Mouse (Mus musculus) neural tube, embryonic 14.5 days (tissue): ENCODE data around the gene Gbf1. TPM values are rescaled to one million over a fixed set of nuclear protein-coding genes. Genes with fewer than 3 reads are reported as not detected.

Experiments used
- ATAC-seq: fragments of 200-750 bp; cut with Nextera tagmentation; 2 replicates; pipeline ENCODE4 v1.8.0; 2017; ENCODE audit warnings: low read depth, mild to moderate bottlenecking, moderate TSS enrichment, moderate library complexity
- H3K27ac ChIP-seq: fragments of 300-500 bp; sonication (generic); 2 replicates; pipeline ENCODE4 v1.5.1; 2014; ENCODE audit warnings: low read depth, mild to moderate bottlenecking, control low read depth, low read length, moderate library complexity, mixed read lengths
- H3K27me3 ChIP-seq: fragments of 300-500 bp; sonication (generic); 2 replicates; pipeline ENCODE4 v1.6.1; 2014; ENCODE audit warnings: low read length; ENCODE audit not compliant: control insufficient read depth, insufficient read depth
- H3K36me3 ChIP-seq: fragments of 300-500 bp; sonication (generic); 2 replicates; pipeline ENCODE4 v1.6.1; 2014; ENCODE audit warnings: low read length, mixed read lengths; ENCODE audit not compliant: control insufficient read depth, insufficient read depth
- H3K4me1 ChIP-seq: fragments of 300-500 bp; sonication (generic); 2 replicates; pipeline ENCODE4 v1.6.1; 2014; ENCODE audit warnings: low read length; ENCODE audit not compliant: control insufficient read depth, insufficient read depth
- H3K4me2 ChIP-seq: fragments of 300-500 bp; sonication (generic); 2 replicates; pipeline ENCODE4 v1.6.1; 2014; ENCODE audit warnings: mild to moderate bottlenecking, low read depth, low read length, control low read depth
- H3K4me3 ChIP-seq: fragments of 300-500 bp; sonication (generic); 2 replicates; pipeline ENCODE4 v1.5.1; 2014; ENCODE audit warnings: low read depth, low read length, control low read depth, mixed read lengths
- H3K9ac ChIP-seq: fragments of 300-500 bp; sonication (generic); replicated peaks from 2 replicates; pipeline ENCODE4 v1.6.1; 2014; ENCODE audit warnings: low read depth, mild to moderate bottlenecking, control low read depth, low read length, mixed read lengths
- H3K9me3 ChIP-seq: fragments of 300-500 bp; sonication (generic); 2 replicates; pipeline ENCODE4 v1.6.1; 2016; ENCODE audit warnings: low read length; ENCODE audit not compliant: control insufficient read depth
- WGBS: fragments of 180-500 bp; shearing (Covaris S2); extraction: QIAGEN DNeasy Blood & Tissue Kit; methylation state at CpG from one replicate; pipeline ENCODE4 v1.1.7; 2014; 5-methylcytosine and 5-hydroxymethylcytosine counted together
- polyA plus RNA-seq: library from polyadenylated mRNA; unstranded; fragments of >200 nt; fragmentation: Nextera tagmentation; extraction: Ambion mirVana; gene quantifications from 2 replicates; pipeline ENCODE4 v1.2.1, GENCODE M21; 2014

The Gbf1 gene
- polyA plus RNA-seq, 1 experiment from 2014 or later, result 79.4 TPM

GRCm38 (mm10) chr19:46311341-46311740 is 159.0 kb downstream of the Gbf1 start:
- 91% methylated on average over 9 of the region's 9 CpGs for WGBS
- H3K4me2 ChIP-seq, result no peak overlapping the region
- no peak overlapping the region for H3K4me3 ChIP-seq
- H3K9me3 ChIP-seq, result no peaks in the 10 kb centered on the region
- no peak for ATAC-seq
- peaks cover 29% of the 10 kb centered on the region for H3K27me3 ChIP-seq
- no peak overlapping the region for H3K27ac ChIP-seq
- no peak overlapping the region for H3K9ac ChIP-seq
- H3K36me3 ChIP-seq, result peaks cover 12% of the 10 kb centered on the region
- H3K4me1 ChIP-seq, result peaks cover 8% of the 10 kb centered on the region; the same call in 1 of the 2 replicates

GRCm38 (mm10) chr19:46312566-46312965 is 160.3 kb downstream of the Gbf1 start:
- peaks cover 19% of the 10 kb centered on the region; the same call in 1 of the 2 replicates for H3K4me1 ChIP-seq
- 88% methylated on average over 21 of the region's 21 CpGs for WGBS
- H3K27ac ChIP-seq, result no peak overlapping the region
- no peak overlapping the region for H3K9ac ChIP-seq
- no peak overlapping the region for H3K4me3 ChIP-seq
- no peak for ATAC-seq
- no peaks in the 10 kb centered on the region for H3K9me3 ChIP-seq
- peaks cover 41% of the 10 kb centered on the region for H3K27me3 ChIP-seq
- H3K36me3 ChIP-seq, result peaks cover 12% of the 10 kb centered on the region
- no peak overlapping the region for H3K4me2 ChIP-seq

GRCm38 (mm10) chr19:46313116-46313515 is 160.8 kb downstream of the Gbf1 start:
- Histone ChIP-seq H3K36me3 (peaks cover 12% of the 10 kb centered on the region), H3K4me2 (no peak overlapping the region), H3K9me3 (no peaks in the 10 kb centered on the region), H3K4me3 (no peak overlapping the region), H3K9ac (no peak overlapping the region), H3K27me3 (peaks cover 42% of the 10 kb centered on the region), H3K4me1 (peaks cover 22% of the 10 kb centered on the region; the same call in 1 of the 2 replicates), H3K27ac (no peak overlapping the region)
- WGBS, result 88% methylated on average over 9 of the region's 9 CpGs
- ATAC-seq, result no peak

- Histone ChIP-seq H3K4me3 (no peak overlapping the region), H3K9ac (no peak overlapping the region), H3K4me1 (peaks cover 27% of the 10 kb centered on the region; the same call in 1 of the 2 replicates), H3K9me3 (no peaks in the 10 kb centered on the region), H3K27me3 (peaks cover 39% of the 10 kb centered on the region), H3K4me2 (no peak overlapping the region), H3K27ac (no peak overlapping the region), H3K36me3 (peaks cover 12% of the 10 kb centered on the region)
- WGBS, result 73% methylated on average over 6 of the region's 6 CpGs
- ATAC-seq, result no peak
Measured at GRCm38 (mm10) chr19:46313591-46313990, 161.3 kb downstream of the Gbf1 start.

GRCm38 (mm10) chr19:46314151-46314601 is 161.9 kb downstream of the Gbf1 start:
- no peak for ATAC-seq

GRCm38 (mm10) chr19:46314872-46315742 is 162.8 kb downstream of the Gbf1 start:
- Histone ChIP-seq H3K9me3 (no peaks in the 10 kb centered on the region), H3K36me3 (peaks cover 12% of the 10 kb centered on the region), H3K9ac (no peak overlapping the region), H3K4me1 (peaks cover 29% of the 10 kb centered on the region), H3K4me2 (no peak overlapping the region), H3K4me3 (no peak overlapping the region), H3K27ac (no peak overlapping the region), H3K27me3 (peaks cover 39% of the 10 kb centered on the region)
- no peak for ATAC-seq
- WGBS, result 43% methylated on average over 14 of the region's 14 CpGs

More at GRCm38 (mm10) chr19:46314151-46314601, 161.9 kb downstream of the Gbf1 start:
- Histone ChIP-seq H3K27me3 (peaks cover 39% of the 10 kb centered on the region), H3K4me3 (no peak overlapping the region), H3K9ac (no peak overlapping the region), H3K9me3 (no peaks in the 10 kb centered on the region), H3K4me2 (no peak overlapping the region), H3K4me1 (peaks cover 27% of the 10 kb centered on the region), H3K36me3 (peaks cover 12% of the 10 kb centered on the region), H3K27ac (no peak overlapping the region)
- WGBS, result 20% methylated on average over 15 of the region's 18 CpGs

GRCm38 (mm10) chr19:46315752-46316610 is 163.7 kb downstream of the Gbf1 start:
- 48% methylated on average over 12 of the region's 12 CpGs for WGBS
- ATAC-seq, result no peak
- Histone ChIP-seq H3K9me3 (no peaks in the 10 kb centered on the region), H3K4me3 (peak overlapping the region; percentile 50; the same call in 1 of the 2 replicates), H3K27me3 (peaks cover 39% of the 10 kb centered on the region), H3K4me2 (peak overlapping the region; percentile 84), H3K36me3 (peaks cover 12% of the 10 kb centered on the region), H3K9ac (no peak overlapping the region), H3K27ac (no peak overlapping the region), H3K4me1 (peaks cover 30% of the 10 kb centered on the region)

- peak overlapping the region; percentile 50 for H3K4me3 ChIP-seq
- H3K9ac ChIP-seq, result peak overlapping the region; percentile 70
- H3K27ac ChIP-seq, result peak overlapping the region; percentile 35; the same call in 1 of the 2 replicates
- WGBS, result 29% methylated on average over 15 of the region's 15 CpGs
- peak overlapping the region; percentile 84 for H3K4me2 ChIP-seq
- ATAC-seq, result peak; percentile 5; the same call in 1 of the 2 replicates
- peaks cover 40% of the 10 kb centered on the region for H3K4me1 ChIP-seq
- H3K27me3 ChIP-seq, result peaks cover 39% of the 10 kb centered on the region
- H3K36me3 ChIP-seq, result peaks cover 12% of the 10 kb centered on the region
- no peaks in the 10 kb centered on the region for H3K9me3 ChIP-seq
Measured at GRCm38 (mm10) chr19:46316846-46317545, 164.7 kb downstream of the Gbf1 start.
